Mouse (Mus musculus): Measurements from ENCODE around the gene Eci3. TPM values are rescaled to one million over a fixed set of nuclear protein-coding genes. Genes with fewer than 3 reads are reported as not detected.
A peak's percentile ranks its signal among the peaks of the same experiment; 100 is the strongest.
"Not testable (repeated sequence)": the region's sequence is repeated elsewhere in the genome, so short reads cannot be mapped to it uniquely, and the experiment has no call there.

The Eci3 gene
- polyA plus RNA-seq, 1 experiment from 2014 or later, result 0.42 TPM

- Histone ChIP-seq H3K27ac (replicated peaks; ENCODE audit: low read depth, low read length) (no peak overlapping the region), H3K9ac (replicated peaks; ENCODE audit: low read length) (no peak overlapping the region), H3K4me1 (ENCODE audit: control insufficient read depth, insufficient read depth, low read length) (no peaks in the 10 kb centered on the region), H3K4me3 (replicated peaks; ENCODE audit: low read depth, low read length) (no peak overlapping the region), H3K9me3 (ENCODE audit: control insufficient read depth, low read length) (no peaks in the 10 kb centered on the region), H3K36me3 (ENCODE audit: control insufficient read depth, insufficient read depth, low read length) (peaks cover 46% of the 10 kb centered on the region), H3K4me2 (ENCODE audit: low read length) (no peak overlapping the region), H3K27me3 (ENCODE audit: control insufficient read depth, insufficient read depth, low read length) (no peaks in the 10 kb centered on the region)
- DNase-seq (no peak), ATAC-seq (ENCODE audit: low FRiP score, low TSS enrichment) (no peak)
- WGBS, result 96% methylated on average over 3 of the region's 3 CpGs
These were observed 13.8 kb upstream of the Eci3 start for GRCm38 (mm10) chr13:34977410-34977809.

DNA sequence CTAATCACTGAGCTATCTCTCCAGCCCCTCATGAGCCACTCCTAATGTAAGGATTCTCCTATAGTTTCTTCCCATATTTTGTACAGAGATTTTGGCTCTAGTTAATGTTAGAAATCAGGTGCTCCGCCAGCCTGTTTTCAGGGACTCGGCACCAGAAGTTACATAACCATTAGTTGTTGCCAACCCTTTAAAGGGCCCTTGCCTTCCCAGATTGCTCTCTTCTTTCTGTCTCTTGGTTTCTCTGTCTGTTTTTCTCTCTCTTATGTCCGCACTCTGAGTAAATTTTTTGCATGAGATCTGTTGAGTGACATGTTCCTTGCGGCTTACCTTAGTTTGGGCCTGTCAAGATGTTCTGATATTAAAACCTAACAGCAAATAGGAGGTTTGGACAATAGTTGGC, 12.5 kb upstream of the Eci3 start:
- Histone ChIP-seq H3K4me1 (ENCODE audit: control insufficient read depth, insufficient read depth, low read length) (no peaks in the 10 kb centered on the region), H3K27ac (replicated peaks; ENCODE audit: low read depth, low read length) (no peak overlapping the region), H3K4me3 (replicated peaks; ENCODE audit: low read depth, low read length) (no peak overlapping the region), H3K36me3 (ENCODE audit: control insufficient read depth, insufficient read depth, low read length) (peaks cover 40% of the 10 kb centered on the region), H3K4me2 (ENCODE audit: low read length) (no peak overlapping the region), H3K27me3 (ENCODE audit: control insufficient read depth, insufficient read depth, low read length) (no peaks in the 10 kb centered on the region), H3K9me3 (ENCODE audit: control insufficient read depth, low read length) (no peaks in the 10 kb centered on the region), H3K9ac (replicated peaks; ENCODE audit: low read length) (no peak overlapping the region)
- ATAC-seq (ENCODE audit: low FRiP score, low TSS enrichment) (no peak), DNase-seq (no peak)
- WGBS, result 97% methylated on average over 4 of the region's 4 CpGs

GRCm38 (mm10) chr13:34973770-34974169, 10.2 kb upstream of the Eci3 start:
- Histone ChIP-seq H3K36me3 (ENCODE audit: control insufficient read depth, insufficient read depth, low read length) (peaks cover 24% of the 10 kb centered on the region), H3K9me3 (ENCODE audit: control insufficient read depth, low read length) (no peaks in the 10 kb centered on the region), H3K27ac (replicated peaks; ENCODE audit: low read depth, low read length) (no peak overlapping the region), H3K4me2 (ENCODE audit: low read length) (no peak overlapping the region), H3K4me1 (ENCODE audit: control insufficient read depth, insufficient read depth, low read length) (no peaks in the 10 kb centered on the region), H3K4me3 (replicated peaks; ENCODE audit: low read depth, low read length) (no peak overlapping the region), H3K27me3 (ENCODE audit: control insufficient read depth, insufficient read depth, low read length) (no peaks in the 10 kb centered on the region), H3K9ac (replicated peaks; ENCODE audit: low read length) (no peak overlapping the region)
- no peak for ATAC-seq (ENCODE audit: low FRiP score, low TSS enrichment)
- 57% methylated on average over 1 of the region's 1 CpGs for WGBS
- no peak for DNase-seq

- peak; percentile 39 for DNase-seq
- H3K4me3 ChIP-seq (replicated peaks; ENCODE audit: low read depth, low read length), result no peak overlapping the region
- H3K27me3 ChIP-seq (ENCODE audit: control insufficient read depth, insufficient read depth, low read length), result no peaks in the 10 kb centered on the region
- no peaks in the 10 kb centered on the region for H3K4me1 ChIP-seq (ENCODE audit: control insufficient read depth, insufficient read depth, low read length)
- ATAC-seq (ENCODE audit: low FRiP score, low TSS enrichment), result no peak
- no peak overlapping the region for H3K9ac ChIP-seq (replicated peaks; ENCODE audit: low read length)
- 56% methylated on average over 1 of the region's 1 CpGs for WGBS
- peaks cover 18% of the 10 kb centered on the region for H3K36me3 ChIP-seq (ENCODE audit: control insufficient read depth, insufficient read depth, low read length)
- H3K9me3 ChIP-seq (ENCODE audit: control insufficient read depth, low read length), result no peaks in the 10 kb centered on the region
- no peak overlapping the region for H3K4me2 ChIP-seq (ENCODE audit: low read length)
- no peak overlapping the region for H3K27ac ChIP-seq (replicated peaks; ENCODE audit: low read depth, low read length)
These were observed 9.5 kb upstream of the Eci3 start for GRCm38 (mm10) chr13:34973149-34973548.

DNA sequence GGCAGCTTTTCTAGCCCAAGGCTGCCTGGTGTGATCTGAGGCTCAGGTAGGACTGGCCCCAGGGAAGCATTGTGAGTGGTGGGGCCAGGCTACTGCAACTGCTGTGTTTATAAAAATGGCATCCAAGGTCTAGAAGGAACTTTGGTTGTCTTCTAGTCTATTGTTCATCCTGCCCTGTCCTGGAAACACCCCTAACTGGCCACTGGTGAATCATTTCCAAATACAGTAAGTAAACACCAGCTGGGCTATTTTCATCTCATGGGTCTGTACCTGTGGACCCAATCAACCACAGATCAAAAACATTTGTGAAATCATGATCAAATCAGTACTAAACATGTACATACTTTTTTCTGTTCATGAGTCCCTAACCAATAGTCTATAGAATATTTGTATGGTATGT, 8.8 kb upstream of the Eci3 start:
- ATAC-seq (ENCODE audit: low FRiP score, low TSS enrichment); DNase-seq; H3K9ac ChIP-seq (replicated peaks; ENCODE audit: low read length); H3K9me3 ChIP-seq (ENCODE audit: control insufficient read depth, low read length); H3K4me1 ChIP-seq (ENCODE audit: control insufficient read depth, insufficient read depth, low read length); H3K27me3 ChIP-seq (ENCODE audit: control insufficient read depth, insufficient read depth, low read length); H3K27ac ChIP-seq (replicated peaks; ENCODE audit: low read depth, low read length); H3K4me3 ChIP-seq (replicated peaks; ENCODE audit: low read depth, low read length); H3K4me2 ChIP-seq (ENCODE audit: low read length): not testable (repeated sequence)
- peaks cover 11% of the 10 kb centered on the region; the same call in 1 of the 2 replicates for H3K36me3 ChIP-seq (ENCODE audit: control insufficient read depth, insufficient read depth, low read length)

GRCm38 (mm10) chr13:34965647-34966046, 2.0 kb upstream of the Eci3 start:
- not testable (repeated sequence) for H3K4me3 ChIP-seq (replicated peaks; ENCODE audit: low read depth, low read length); H3K4me1 ChIP-seq (ENCODE audit: control insufficient read depth, insufficient read depth, low read length); H3K9me3 ChIP-seq (ENCODE audit: control insufficient read depth, low read length); ATAC-seq (ENCODE audit: low FRiP score, low TSS enrichment); DNase-seq; H3K36me3 ChIP-seq (ENCODE audit: control insufficient read depth, insufficient read depth, low read length); H3K9ac ChIP-seq (replicated peaks; ENCODE audit: low read length); H3K27ac ChIP-seq (replicated peaks; ENCODE audit: low read depth, low read length); H3K27me3 ChIP-seq (ENCODE audit: control insufficient read depth, insufficient read depth, low read length); H3K4me2 ChIP-seq (ENCODE audit: low read length)
- 81% methylated on average over 9 of the region's 9 CpGs for WGBS

GRCm38 (mm10) chr13:34964866-34965265, 1.3 kb upstream of the Eci3 start:
- H3K27ac ChIP-seq (replicated peaks; ENCODE audit: low read depth, low read length), result no peak overlapping the region
- H3K9me3 ChIP-seq (ENCODE audit: control insufficient read depth, low read length), result no peaks in the 10 kb centered on the region
- H3K36me3 ChIP-seq (ENCODE audit: control insufficient read depth, insufficient read depth, low read length), result no peaks in the 10 kb centered on the region
- peak overlapping the region; percentile 63 for H3K4me2 ChIP-seq (ENCODE audit: low read length)
- 15% methylated on average over 5 of the region's 5 CpGs for whole genome bisulfite sequencing
- no peak for DNase-seq
- no peak overlapping the region for H3K9ac ChIP-seq (replicated peaks; ENCODE audit: low read length)
- no peak for ATAC-seq (ENCODE audit: low FRiP score, low TSS enrichment)
- H3K27me3 ChIP-seq (ENCODE audit: control insufficient read depth, insufficient read depth, low read length), result peaks cover 8% of the 10 kb centered on the region; the same call in 1 of the 2 replicates
- H3K4me3 ChIP-seq (replicated peaks; ENCODE audit: low read depth, low read length), result peak overlapping the region; percentile 32
- H3K4me1 ChIP-seq (ENCODE audit: control insufficient read depth, insufficient read depth, low read length), result 0 out of 2 replicates have a peak, but pooled peaks cover 3% of the 10 kb centered on the region

DNA sequence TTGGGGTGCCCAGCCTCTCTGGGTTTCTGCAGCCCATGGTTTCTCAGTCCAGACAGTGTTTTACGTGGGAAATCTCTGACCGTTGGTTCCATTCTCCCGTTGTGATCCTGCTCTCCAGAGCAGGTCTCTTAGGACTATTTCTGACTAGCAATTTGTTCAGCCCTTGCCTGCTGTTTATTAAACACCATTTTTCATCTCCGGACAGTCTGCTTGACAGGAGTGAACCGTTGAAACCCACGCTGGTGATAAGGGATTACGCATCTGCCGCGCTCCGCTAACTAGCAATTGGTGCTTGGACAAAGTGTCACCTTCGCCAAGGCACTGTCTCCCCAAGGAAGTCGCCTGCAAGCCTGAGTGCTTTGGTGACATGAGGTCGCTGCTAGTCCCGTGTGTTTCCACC, 809 bp upstream of the Eci3 start:
- H3K9ac ChIP-seq (replicated peaks; ENCODE audit: low read length), result no peak overlapping the region
- no peaks in the 10 kb centered on the region for H3K9me3 ChIP-seq (ENCODE audit: control insufficient read depth, low read length)
- H3K27me3 ChIP-seq (ENCODE audit: control insufficient read depth, insufficient read depth, low read length), result peaks cover 8% of the 10 kb centered on the region; the same call in 1 of the 2 replicates
- peak overlapping the region; percentile 63 for H3K4me2 ChIP-seq (ENCODE audit: low read length)
- H3K27ac ChIP-seq (replicated peaks; ENCODE audit: low read depth, low read length), result no peak overlapping the region
- DNase-seq (peak; percentile 42), ATAC-seq (ENCODE audit: low FRiP score, low TSS enrichment) (no peak)
- H3K4me1 ChIP-seq (ENCODE audit: control insufficient read depth, insufficient read depth, low read length), result 0 out of 2 replicates have a peak, but pooled peaks cover 3% of the 10 kb centered on the region
- H3K4me3 ChIP-seq (replicated peaks; ENCODE audit: low read depth, low read length), result peak overlapping the region; percentile 32
- WGBS, result 5% methylated on average over 14 of the region's 14 CpGs
- H3K36me3 ChIP-seq (ENCODE audit: control insufficient read depth, insufficient read depth, low read length), result no peaks in the 10 kb centered on the region

DNA sequence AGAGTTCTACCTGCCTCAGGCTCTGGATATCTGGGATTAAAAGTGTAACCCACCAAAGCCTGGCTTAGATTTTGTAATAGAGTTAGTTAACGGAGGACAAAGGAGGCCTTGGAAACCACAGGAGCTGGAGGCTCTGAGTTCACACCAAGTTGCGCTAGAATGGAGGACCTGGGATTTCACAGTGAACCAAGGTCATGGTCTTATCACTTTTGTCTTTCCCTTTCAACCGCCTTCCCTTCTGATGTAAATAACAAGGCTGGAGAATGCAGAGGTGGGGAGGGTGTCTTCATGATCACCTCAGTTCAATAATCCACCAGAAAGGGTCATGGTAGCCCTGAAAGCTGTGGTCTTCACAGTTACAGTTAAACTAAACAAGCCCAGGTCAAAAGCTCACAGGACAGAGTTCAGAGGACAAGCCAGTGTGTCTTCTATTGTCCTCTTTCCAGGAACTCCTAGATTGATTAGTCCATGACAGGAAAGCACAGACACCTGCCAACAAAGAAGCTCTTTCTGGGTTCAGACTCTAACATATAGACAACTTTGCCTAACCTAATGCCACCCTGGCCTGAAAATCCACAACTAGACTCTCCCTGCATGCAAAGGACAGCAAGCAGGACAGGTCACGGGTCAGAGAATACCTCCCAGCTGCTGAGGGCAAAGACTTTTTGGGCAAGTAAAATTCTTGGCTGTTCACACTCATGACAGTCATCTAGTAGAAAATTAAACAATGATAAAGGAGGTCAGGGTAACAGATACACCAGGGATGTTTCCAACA, 2.4 kb downstream of the Eci3 start:
- DNase-seq, result no peak
- Histone ChIP-seq H3K27me3 (ENCODE audit: control insufficient read depth, insufficient read depth, low read length) (peaks cover 8% of the 10 kb centered on the region; the same call in 1 of the 2 replicates), H3K9me3 (ENCODE audit: control insufficient read depth, low read length) (no peaks in the 10 kb centered on the region), H3K9ac (replicated peaks; ENCODE audit: low read length) (no peak overlapping the region), H3K4me3 (replicated peaks; ENCODE audit: low read depth, low read length) (no peak overlapping the region), H3K27ac (replicated peaks; ENCODE audit: low read depth, low read length) (no peak overlapping the region), H3K4me2 (ENCODE audit: low read length) (no peak overlapping the region), H3K4me1 (ENCODE audit: control insufficient read depth, insufficient read depth, low read length) (0 out of 2 replicates have a peak, but pooled peaks cover 3% of the 10 kb centered on the region), H3K36me3 (ENCODE audit: control insufficient read depth, insufficient read depth, low read length) (no peaks in the 10 kb centered on the region)
- no peak for ATAC-seq (ENCODE audit: low FRiP score, low TSS enrichment)
- WGBS, result 86% methylated on average over 4 of the region's 4 CpGs

Measured in midbrain, embryonic 14.5 days (tissue).